Mouse (Mus musculus): ENCODE results near the gene Sertad1. TPM values are rescaled to one million over a fixed set of nuclear protein-coding genes. Genes with fewer than 3 reads are reported as not detected.
"Not testable (repeated sequence)": the region's sequence is repeated elsewhere in the genome, so short reads cannot be mapped to it uniquely, and the experiment has no call there.

The Sertad1 gene
- total RNA-seq, 1 experiment from 2014 or later: 25.8 TPM

DNA sequence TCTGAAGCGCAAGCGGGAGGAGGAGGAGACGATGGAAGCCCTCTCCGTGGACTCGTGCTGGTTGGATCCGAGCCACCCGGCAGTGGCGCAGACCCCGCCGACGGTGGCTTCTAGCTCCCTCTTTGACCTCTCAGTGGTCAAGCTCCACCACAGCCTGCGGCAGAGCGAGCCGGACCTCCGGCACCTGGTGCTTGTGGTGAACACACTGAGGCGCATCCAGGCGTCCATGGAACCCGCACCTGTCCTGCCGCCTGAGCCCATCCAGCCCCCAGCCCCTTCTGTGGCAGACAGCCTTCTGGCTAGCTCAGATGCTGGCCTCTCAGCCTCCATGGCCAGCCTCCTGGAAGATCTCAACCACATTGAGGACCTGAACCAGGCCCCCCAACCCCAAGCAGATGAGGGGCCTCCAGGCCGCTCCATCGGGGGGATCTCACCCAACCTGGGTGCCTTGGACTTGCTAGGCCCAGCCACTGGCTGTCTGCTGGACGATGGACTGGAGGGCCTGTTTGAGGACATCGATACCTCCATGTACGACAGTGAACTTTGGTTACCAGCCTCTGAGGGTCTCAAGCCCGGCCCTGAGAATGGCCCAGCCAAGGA lies 2.7 kb downstream of the Sertad1 start:
- ATAC-seq (replicated peaks in 1 of 2; ENCODE audit: insufficient read depth in 1 of 2, low FRiP score in 2 of 2, low TSS enrichment in 1 of 2, low read depth in 1 of 2, poor library complexity in 2 of 2, severe bottlenecking in 2 of 2): no peak

DNA sequence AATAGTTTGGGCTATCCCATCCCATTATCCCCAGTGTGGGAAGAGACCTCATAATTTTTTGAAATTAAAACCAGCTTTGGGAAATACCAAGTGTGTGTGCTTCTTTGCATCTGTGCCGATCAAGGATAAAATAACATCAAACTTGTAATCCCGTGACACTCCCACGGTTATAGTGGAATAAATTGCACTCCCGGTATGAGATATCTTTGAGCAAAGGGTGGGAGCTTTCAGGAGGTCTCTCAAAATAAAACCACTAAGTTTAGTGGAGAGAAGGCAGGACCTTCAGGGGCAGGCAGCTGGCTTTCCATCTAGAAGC lies 3.5 kb downstream of the Sertad1 start:
- ATAC-seq (replicated peaks in 1 of 2; ENCODE audit: insufficient read depth in 1 of 2, low FRiP score in 2 of 2, low TSS enrichment in 1 of 2, low read depth in 1 of 2, poor library complexity in 2 of 2, severe bottlenecking in 2 of 2): no peak

DNA sequence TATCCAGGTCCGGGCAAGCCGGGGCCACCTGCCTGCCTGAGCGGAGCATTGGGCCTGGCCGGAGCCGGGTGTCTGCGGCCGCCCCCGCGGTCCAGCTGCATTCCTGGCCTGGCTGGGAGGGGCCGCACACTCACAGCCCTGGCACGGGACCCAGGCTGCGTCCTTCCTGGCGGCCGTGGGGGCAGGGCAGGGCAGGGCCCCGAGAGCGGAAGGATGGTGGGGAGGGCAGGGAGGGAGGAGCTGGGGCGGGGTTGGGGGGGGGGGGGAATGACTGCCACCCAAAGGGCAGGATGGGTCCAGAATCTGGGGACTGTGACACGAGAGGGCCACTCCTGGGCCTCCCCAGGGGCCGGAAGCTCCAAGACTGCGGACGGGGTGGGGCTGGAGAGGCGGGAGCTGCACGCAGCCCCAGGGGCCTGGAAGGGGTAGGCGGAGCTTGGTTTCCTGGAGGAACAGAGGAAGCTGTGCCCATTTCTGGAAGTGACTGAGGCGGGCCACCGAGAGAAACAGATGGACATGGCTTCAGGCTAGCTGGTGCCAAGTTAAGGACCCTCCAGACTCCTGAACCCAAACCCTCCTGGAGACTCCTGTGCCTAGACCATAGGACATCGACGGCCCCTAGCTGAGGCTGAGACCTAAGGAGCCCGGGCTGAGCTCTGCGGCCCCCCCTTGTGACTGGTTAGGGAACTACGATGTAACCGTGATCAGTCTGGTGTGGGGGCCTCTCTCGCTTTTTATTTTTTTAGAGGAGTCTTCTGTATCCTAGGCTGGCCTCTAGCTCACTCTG lies 4.0 kb downstream of the Sertad1 start:
- peak; percentile 59 to 62 for ATAC-seq (replicated peaks in 1 of 2; ENCODE audit: insufficient read depth in 1 of 2, low FRiP score in 2 of 2, low TSS enrichment in 1 of 2, low read depth in 1 of 2, poor library complexity in 2 of 2, severe bottlenecking in 2 of 2)

DNA sequence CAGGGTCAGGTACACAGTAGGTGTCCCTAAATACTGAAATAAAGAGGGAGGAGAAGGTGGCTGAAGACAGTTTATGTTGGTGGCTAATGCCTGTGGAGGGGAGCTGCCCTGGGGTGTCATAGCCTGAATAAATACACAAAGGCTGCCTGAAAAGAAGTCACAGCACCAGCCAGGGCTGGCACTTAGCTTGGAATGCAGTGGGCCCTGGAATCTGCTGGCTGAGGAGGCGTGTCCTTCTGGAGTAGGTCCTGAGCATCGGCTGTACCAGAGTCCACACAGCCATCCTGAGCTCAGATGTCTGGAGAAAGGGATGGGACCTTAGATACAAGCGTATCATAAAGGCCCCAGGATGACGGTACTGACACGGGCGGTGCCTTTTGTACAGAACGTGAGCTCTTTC lies 5.1 kb downstream of the Sertad1 start:
- ATAC-seq (replicated peaks in 1 of 2; ENCODE audit: insufficient read depth in 1 of 2, low FRiP score in 2 of 2, low TSS enrichment in 1 of 2, low read depth in 1 of 2, poor library complexity in 2 of 2, severe bottlenecking in 2 of 2): no peak

DNA sequence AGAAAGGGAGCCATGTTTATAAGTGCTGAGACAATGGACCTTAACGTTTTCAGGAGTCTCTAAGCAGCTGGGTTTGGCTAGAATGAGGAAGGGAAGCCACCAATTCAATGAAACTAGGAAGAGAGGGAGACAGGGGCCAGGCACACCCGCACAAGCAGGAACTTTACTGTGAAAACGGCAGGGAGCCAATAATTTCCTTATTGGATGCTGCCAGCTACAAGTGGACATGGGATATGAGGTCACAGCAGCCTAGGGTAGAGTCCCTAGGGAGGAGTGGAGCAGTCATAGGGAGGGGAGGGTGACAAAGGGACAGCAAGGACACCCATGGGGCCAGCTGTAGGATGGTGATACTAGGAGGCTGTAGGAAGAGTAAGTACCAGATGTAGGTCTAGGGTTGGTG lies 6.3 kb downstream of the Sertad1 start:
- ATAC-seq (replicated peaks in 1 of 2; ENCODE audit: insufficient read depth in 1 of 2, low FRiP score in 2 of 2, low TSS enrichment in 1 of 2, low read depth in 1 of 2, poor library complexity in 2 of 2, severe bottlenecking in 2 of 2): no peak

DNA sequence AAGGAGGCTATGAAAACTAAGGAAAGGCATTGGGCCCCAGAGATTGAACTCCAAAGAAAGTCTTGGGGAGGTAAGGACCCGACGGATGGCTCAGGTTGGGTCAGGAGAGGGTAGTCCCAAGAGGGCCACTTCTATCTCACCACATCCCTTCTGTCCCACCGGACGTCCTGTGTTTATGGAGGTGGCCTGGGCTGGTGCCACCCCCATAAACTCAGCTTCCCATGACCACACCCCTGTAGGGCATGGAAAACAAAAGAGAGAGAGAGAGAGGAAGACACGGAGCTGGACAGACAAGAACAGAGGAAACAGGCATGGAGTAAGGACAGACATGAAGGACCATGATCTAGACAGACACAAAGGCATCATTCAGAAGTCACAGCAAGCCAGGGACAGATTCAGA lies 6.7 kb downstream of the Sertad1 start:
- no peak for ATAC-seq (replicated peaks in 1 of 2; ENCODE audit: insufficient read depth in 1 of 2, low FRiP score in 2 of 2, low TSS enrichment in 1 of 2, low read depth in 1 of 2, poor library complexity in 2 of 2, severe bottlenecking in 2 of 2)

DNA sequence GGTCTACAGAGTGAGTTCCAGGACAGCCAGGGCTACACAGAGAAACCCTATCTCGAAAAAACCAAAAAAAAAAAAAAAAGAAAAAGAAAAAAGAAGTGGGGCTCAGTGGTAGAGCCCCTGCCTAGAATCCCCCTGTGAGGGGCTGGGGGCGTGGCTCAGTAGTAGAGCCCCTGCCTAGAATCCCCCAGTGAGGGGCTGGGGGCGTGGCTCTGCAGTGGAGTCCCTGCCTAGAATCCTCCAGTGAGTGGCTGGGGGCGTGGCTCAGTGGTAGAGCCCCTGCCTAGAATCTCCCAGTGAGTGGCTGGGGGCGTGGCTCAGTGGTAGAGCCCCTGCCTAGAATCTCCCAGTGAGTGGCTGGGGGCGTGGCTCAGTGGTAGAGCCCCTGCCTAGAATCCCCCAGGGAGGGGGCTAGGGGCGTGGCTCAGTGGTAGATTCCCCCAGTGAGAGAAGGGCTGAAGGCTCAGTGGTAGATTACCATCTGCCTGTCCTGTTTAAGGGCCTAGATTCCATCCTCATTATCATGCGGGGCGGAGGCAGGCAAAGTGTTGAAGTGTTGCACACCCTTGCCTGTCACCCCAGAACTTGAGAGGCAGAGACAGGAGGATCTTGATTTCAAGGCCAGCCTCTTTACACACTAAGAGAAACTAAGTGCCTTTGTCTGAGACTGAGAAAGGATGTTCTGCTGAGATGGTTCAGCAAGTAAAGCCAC lies 8.1 kb downstream of the Sertad1 start:
- ATAC-seq (replicated peaks in 1 of 2; ENCODE audit: insufficient read depth in 1 of 2, low FRiP score in 2 of 2, low TSS enrichment in 1 of 2, low read depth in 1 of 2, poor library complexity in 2 of 2, severe bottlenecking in 2 of 2): not testable (repeated sequence)

DNA sequence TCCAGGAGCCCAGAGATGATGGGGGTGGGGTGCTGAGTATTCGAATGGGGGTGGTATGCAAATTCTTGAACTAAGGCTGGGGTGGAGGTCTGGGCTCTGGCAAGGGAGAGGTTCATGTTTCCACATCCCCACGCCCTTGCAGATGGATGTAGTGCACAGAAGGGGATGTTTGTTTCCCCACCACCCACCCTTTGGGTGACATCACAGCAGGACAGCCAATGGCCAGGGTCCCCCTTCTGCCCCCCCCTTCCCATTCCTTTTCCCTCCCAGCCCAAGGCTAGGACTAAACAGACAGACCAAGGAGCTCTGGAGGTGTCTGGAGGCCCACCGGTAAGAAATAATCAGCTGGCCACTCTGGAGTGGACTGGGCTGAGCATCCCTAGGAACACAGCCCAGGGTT lies 12.3 kb downstream of the Sertad1 start, which contains the start of gene Prx:
Prx (plus strand) TSS at position 289 of the 400 bp plus-strand sequence.
- no peak for ATAC-seq (replicated peaks in 1 of 2; ENCODE audit: insufficient read depth in 1 of 2, low FRiP score in 2 of 2, low TSS enrichment in 1 of 2, low read depth in 1 of 2, poor library complexity in 2 of 2, severe bottlenecking in 2 of 2)

DNA sequence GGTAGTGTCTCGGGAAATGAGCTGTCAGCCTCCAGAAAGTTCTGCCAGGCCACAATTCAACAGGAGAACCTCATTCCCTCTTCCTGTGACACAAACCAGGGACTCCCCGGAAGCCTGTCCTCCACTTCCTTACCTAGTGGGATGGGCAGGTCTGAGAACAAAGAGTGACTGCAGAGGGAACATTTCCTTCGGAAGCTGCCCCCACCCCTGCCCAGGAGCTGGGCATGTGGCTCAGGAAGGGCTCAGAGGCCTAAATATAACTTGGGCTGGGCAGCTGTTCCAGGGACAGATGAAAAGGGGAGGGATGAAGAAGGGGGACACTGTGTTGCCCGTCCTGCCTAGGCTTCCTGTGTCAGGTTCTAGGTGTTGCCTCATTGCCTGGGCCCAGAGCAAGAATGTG lies 14.9 kb downstream of the Sertad1 start:
- no peak for ATAC-seq (replicated peaks in 1 of 2; ENCODE audit: insufficient read depth in 1 of 2, low FRiP score in 2 of 2, low TSS enrichment in 1 of 2, low read depth in 1 of 2, poor library complexity in 2 of 2, severe bottlenecking in 2 of 2)

DNA sequence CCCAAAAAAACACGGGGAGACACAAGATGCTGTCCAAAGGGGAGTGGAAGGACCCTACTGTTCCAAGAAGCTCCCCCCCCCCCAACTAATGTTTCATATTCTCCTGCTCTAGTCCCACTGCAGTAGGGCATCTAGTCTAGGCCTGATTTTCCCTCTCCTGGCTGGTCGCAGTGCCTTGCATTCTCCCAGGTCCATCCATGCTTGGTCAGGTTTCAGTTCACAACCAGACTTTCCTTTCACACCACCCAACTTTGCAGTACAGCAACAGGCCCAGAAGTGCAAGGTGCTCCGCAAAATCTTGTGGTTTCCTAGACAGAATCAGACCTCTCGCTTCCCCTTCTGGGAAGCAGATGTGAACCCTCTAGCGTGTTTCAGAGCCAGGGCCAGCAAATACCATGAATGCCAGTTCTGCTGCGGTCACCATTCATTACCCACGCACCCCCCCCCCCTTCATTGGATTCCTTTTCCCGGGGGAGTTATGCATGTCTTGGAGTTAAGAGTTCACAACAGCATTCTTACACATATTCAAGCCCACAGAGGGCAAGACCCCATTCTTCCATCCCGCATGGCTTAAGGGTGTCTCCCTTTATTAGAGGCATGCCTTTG lies 20.2 kb downstream of the Sertad1 start:
- ATAC-seq (replicated peaks in 1 of 2; ENCODE audit: insufficient read depth in 1 of 2, low FRiP score in 2 of 2, low TSS enrichment in 1 of 2, low read depth in 1 of 2, poor library complexity in 2 of 2, severe bottlenecking in 2 of 2): peak; percentile 54 to 56

DNA sequence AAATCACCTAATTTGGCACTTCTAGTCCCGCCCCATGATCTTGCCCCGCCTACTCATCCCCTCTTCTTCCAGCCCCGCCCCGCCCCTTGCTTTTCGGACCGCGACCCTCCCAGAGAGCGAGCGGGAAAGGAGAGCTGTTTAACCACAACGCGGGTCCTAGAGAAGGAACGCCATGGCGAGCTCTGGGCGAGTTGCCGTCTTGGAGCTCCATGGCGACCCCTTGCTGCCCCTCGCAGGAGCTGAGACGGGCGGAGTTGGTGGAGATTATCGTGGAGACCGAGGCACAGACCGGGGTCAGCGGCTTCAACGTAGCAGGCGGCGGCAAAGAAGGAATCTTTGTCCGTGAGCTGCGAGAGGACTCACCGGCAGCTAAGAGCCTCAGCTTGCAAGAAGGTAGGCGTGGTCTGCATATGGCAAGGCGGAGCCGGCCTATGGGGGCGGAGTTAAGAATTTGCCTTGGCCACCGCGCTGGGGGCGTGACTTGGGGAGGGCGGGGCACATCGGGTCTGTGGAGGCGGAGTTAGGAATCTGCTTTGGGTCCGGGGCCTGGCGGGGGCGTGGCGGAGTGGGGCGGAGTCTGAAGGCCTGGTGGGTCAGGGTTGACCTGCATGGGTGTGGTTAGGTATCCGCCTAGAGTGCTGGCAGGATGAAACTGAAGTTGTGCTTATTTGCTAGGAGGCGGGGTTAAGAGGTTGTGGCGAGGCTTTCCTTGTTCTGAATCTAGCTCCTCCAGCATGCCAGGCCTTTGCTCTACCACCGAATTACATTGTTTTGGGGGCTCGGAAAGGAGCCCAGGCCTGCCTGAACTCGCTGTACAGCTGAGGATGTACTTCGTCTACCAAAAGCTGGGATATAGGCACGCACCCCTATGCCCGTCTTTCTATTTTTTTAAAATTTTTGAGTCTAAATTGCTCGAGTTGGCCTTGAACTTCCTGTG lies 21.3 kb downstream of the Sertad1 start:
- peak; percentile 83 to 91 for ATAC-seq (replicated peaks in 1 of 2; ENCODE audit: insufficient read depth in 1 of 2, low FRiP score in 2 of 2, low TSS enrichment in 1 of 2, low read depth in 1 of 2, poor library complexity in 2 of 2, severe bottlenecking in 2 of 2)

DNA sequence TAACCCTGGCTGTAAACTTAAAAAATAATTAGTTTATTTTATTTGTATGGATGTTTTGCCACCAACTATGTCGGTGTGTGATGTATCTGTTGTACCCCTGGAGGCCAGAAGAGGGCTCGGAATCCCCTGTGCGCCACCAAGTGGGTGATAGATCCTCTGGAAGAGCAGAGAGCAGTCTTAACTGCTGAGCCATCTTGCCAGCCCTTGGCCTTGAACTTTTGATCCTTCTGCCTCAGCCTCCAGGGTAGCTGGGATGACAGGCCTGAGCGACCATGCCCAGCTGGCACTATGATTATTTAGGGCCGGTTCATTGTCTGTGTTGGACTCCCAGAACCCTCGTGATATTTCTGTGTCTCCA lies 21.9 kb downstream of the Sertad1 start:
- ATAC-seq (replicated peaks in 1 of 2; ENCODE audit: insufficient read depth in 1 of 2, low FRiP score in 2 of 2, low TSS enrichment in 1 of 2, low read depth in 1 of 2, poor library complexity in 2 of 2, severe bottlenecking in 2 of 2): peak; percentile 61 to 74

DNA sequence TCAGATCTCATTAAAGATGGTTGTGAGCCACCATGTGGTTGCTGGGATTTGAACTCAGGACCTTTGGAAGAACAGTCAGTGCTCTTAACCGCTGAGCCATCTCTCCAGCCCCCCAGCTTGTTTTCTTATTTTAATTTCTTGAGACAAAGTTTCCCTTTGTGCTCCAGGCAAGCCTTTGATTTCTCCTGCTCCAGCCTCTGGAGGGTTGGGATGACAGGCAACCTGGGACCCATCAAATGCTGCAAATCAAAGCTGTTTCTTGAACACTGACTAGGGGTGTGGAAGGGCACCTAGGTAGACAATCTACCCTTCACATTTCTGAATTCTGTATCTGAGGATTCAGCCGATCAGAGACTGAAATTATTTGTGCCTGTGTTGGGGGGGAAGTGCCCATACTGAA lies 24.1 kb downstream of the Sertad1 start:
- no peak for ATAC-seq (replicated peaks in 1 of 2; ENCODE audit: insufficient read depth in 1 of 2, low FRiP score in 2 of 2, low TSS enrichment in 1 of 2, low read depth in 1 of 2, poor library complexity in 2 of 2, severe bottlenecking in 2 of 2)

DNA sequence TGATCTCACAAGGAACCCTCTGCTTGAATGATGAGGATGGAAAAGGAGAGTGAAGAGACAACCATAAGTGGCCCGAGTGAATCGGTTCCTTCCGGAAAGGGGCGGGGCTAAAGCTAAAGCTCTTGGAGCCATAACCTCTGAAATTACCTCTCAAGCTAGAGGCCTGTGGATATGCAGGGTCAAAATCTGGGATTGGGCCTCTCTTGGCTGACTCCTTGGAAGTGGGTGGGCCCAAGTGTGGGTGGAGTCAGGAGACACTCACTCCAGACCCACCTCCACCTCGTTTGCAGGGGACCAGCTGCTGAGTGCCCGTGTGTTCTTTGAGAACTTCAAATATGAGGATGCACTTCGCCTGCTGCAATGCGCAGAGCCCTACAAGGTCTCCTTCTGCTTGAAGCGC lies 28.3 kb downstream of the Sertad1 start:
- ATAC-seq (replicated peaks in 1 of 2; ENCODE audit: insufficient read depth in 1 of 2, low FRiP score in 2 of 2, low TSS enrichment in 1 of 2, low read depth in 1 of 2, poor library complexity in 2 of 2, severe bottlenecking in 2 of 2): no peak

DNA sequence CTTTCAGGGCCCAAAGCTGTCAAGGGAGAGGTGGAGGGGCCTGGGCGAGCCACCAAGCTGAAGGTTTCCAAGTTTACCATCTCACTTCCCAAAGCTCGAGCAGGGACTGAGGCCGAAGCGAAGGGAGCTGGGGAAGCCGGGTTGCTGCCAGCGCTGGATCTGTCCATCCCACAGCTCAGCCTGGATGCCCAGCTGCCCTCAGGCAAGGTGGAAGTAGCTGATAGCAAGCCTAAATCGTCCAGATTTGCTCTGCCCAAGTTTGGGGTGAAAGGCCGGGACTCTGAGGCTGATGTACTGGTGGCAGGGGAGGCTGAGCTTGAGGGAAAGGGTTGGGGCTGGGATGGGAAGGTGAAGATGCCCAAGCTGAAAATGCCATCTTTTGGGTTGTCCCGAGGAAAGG lies 31.6 kb downstream of the Sertad1 start:
- no peak for ATAC-seq (replicated peaks in 1 of 2; ENCODE audit: insufficient read depth in 1 of 2, low FRiP score in 2 of 2, low TSS enrichment in 1 of 2, low read depth in 1 of 2, poor library complexity in 2 of 2, severe bottlenecking in 2 of 2)

DNA sequence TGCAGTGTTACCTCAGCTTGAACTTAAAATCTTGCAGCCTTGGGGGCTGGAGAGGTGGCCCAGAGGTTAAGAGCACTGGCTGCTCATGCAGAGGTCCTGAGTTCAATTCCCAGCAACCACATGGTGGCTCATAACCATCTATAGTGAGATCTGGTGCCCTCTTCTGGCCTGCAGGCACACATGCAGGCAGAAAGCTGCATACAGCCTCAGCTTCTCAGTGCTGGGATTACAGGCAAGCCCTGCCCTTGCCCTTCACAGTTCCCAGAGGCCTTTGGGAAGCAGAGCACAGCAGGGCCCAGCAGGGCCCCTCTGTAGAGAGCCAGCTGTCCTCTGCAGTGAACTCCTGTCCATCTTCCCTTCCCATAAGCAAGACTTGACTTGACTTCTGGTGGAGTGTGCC lies 33.4 kb downstream of the Sertad1 start:
- ATAC-seq (replicated peaks in 1 of 2; ENCODE audit: insufficient read depth in 1 of 2, low FRiP score in 2 of 2, low TSS enrichment in 1 of 2, low read depth in 1 of 2, poor library complexity in 2 of 2, severe bottlenecking in 2 of 2): no peak

DNA sequence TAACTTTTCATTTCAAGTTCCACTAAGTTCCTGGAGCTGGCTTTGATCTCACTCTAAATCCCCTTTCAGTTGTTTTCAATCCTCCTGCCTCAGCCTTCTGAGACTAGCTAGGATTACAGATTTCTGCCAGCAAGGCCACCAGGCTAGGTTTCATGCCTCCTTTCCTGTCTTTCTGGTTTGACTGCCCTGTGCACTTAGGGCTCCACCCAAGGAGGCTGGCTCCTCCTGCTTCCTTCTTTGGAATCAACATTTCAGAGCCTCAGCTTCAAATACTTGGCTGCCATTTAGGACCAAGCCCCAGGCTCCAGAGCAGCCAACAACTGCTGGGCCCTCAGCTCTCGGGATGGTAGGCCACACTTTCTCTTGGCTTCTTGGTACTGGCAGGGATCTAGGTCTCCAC lies 33.9 kb downstream of the Sertad1 start:
- no peak for ATAC-seq (replicated peaks in 1 of 2; ENCODE audit: insufficient read depth in 1 of 2, low FRiP score in 2 of 2, low TSS enrichment in 1 of 2, low read depth in 1 of 2, poor library complexity in 2 of 2, severe bottlenecking in 2 of 2)
